Mouse (Mus musculus): ENCODE measurements around the gene Resf1. TPM values are rescaled to one million over a fixed set of nuclear protein-coding genes. Genes with fewer than 3 reads are reported as not detected.
A peak's percentile ranks its signal among the peaks of the same experiment; 100 is the strongest.

The Resf1 gene
- total and polyA plus RNA-seq, 3 experiments = 12.9 to 103 (median 20.4) TPM

DNA sequence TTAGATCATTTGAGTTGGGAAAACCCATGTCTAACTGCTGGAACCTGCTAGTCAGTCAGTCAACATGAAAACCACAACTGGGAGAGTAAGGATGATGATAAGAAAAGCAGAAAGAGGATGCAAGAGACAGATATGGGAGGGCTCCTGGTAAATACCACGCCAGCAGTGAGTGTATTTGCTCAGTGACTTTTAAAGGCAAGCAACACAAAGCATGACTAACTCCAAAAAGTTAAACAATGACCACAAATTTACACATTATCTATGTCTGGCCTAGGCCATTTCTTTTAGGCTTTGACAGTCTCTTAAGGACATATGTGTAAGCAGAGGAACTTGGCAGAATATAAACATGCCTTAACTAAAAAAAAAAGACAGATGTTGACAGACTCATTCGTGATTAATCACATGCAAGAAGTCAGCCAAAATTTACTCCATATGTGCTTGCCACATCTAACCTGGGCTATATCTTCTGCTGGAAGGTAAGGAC is 30.9 kb upstream of the Resf1 start (continued):
- TF ChIP-seq ZC3H11A (IDR thresholded peaks at IDR 0.05; ENCODE audit: low read depth, low read length) (0 out of 2 replicates have a peak, but pooled peaks have one; percentile 15), SIN3A (IDR thresholded peaks at IDR 0.05; ENCODE audit: low read length) (peak; percentile 96), JUND (IDR thresholded peaks at IDR 0.05; ENCODE audit: low read depth, low read length) (peak; percentile 29; the same call in 1 of the 2 replicates), CHD1 (IDR thresholded peaks at IDR 0.05; ENCODE audit: low read depth, low read length) (peak; percentile 89; the same call in 1 of the 2 replicates), USF2 (IDR thresholded peaks at IDR 0.05; ENCODE audit: borderline replicate concordance in 1 of 2, insufficient read depth in 1 of 2, low read depth in 1 of 2, low read length in 2 of 2) (no peak), TAL1 (IDR thresholded peaks at IDR 0.05; ENCODE audit: low read length) (peak; percentile 94), MYC (IDR thresholded peaks at IDR 0.05; ENCODE audit: low read depth, low read length) (peak; percentile 93), MAX (IDR thresholded peaks at IDR 0.05; ENCODE audit: low read length) (peak; percentile 87), MYB (IDR thresholded peaks at IDR 0.05; ENCODE audit: low read depth, low read length) (peak; percentile 58), NELFE (IDR thresholded peaks at IDR 0.05; ENCODE audit: low read depth, low read length) (no peak), GABPA (IDR thresholded peaks at IDR 0.05; ENCODE audit: low read depth, low read length) (no peak), SMC3 (IDR thresholded peaks at IDR 0.05; ENCODE audit: low read depth, low read length) (no peak; the same call in 1 of the 2 replicates), CHD2 (IDR thresholded peaks at IDR 0.05; ENCODE audit: low read length) (peak; percentile 62; the same call in 1 of the 2 replicates), ZNF384 (IDR thresholded peaks at IDR 0.05; ENCODE audit: low read depth, low read length) (peak; percentile 89), ELF1 (IDR thresholded peaks at IDR 0.05; ENCODE audit: low read depth, low read length) (0 out of 2 replicates have a peak, but pooled peaks have one; percentile 36), POLR2AphosphoS5 (IDR thresholded peaks at IDR 0.05; ENCODE audit: borderline replicate concordance, low read depth, low read length) (no peak), USF1 (IDR thresholded peaks at IDR 0.05; ENCODE audit: low read depth, low read length) (no peak), CTCF (IDR thresholded peaks at IDR 0.05 in 2 of 3, conservative IDR thresholded peaks at IDR 0.05 in 1 of 3; ENCODE audit: control insufficient read depth in 1 of 3, insufficient read depth in 1 of 3, low read depth in 2 of 3, low read length in 3 of 3, poor library complexity in 1 of 3, severe bottlenecking in 1 of 3) (no peak), GATA1 (IDR thresholded peaks at IDR 0.05; ENCODE audit: low read depth, low read length) (peak; percentile 98), MXI1 (IDR thresholded peaks at IDR 0.05; ENCODE audit: low read depth, low read length) (peak; percentile 91)

DNA sequence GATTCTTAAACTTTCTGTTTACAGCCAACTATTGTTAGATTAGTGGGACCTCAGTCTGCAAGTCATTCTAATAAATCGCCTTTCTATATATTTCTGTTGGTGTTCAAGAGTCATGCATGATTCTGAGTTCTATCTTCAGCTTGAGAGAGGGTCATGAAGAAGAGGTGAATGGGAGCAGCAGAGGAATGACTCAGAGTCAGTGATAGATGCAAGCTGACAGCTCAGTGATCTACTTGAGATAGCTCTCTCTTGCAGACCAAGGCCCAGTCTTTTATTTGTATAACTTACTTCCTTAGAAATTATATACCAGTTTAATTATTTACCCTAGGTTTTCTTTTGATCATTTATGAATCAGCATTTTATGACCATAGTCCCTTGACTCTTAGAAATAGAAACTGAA is 30.3 kb upstream of the Resf1 start:
- Histone ChIP-seq H3K9me3 (replicated peaks; ENCODE audit: insufficient read depth, low read length) (no peaks in the 10 kb centered on the region), H3K9ac (ENCODE audit: control insufficient read depth, low read depth, low read length, poor library complexity, severe bottlenecking) (0 out of 2 replicates have a peak overlapping the region, but pooled peaks have one; percentile 6), H3K79me2 (ENCODE audit: control insufficient read depth, insufficient read depth, low read length, poor library complexity) (no peaks in the 10 kb centered on the region), H3K36me3 (ENCODE audit: control insufficient read depth in 1 of 2, insufficient read depth in 2 of 2, low read length in 2 of 2) (peaks cover 0 to 18% of the 10 kb centered on the region in 2 experiments; a peak in 2 of 4 replicates), H3K27me3 (ENCODE audit: control insufficient read depth in 1 of 2, insufficient read depth in 2 of 2, low read length in 2 of 2) (no peaks in the 10 kb centered on the region), H3K27ac (ENCODE audit: control insufficient read depth, low read depth, low read length) (peak overlapping the region; percentile 91), H3K4me1 (ENCODE audit: control insufficient read depth in 1 of 2, insufficient read depth in 2 of 2, low read length in 2 of 2) (peaks cover 2 to 18% of the 10 kb centered on the region in 2 experiments; a peak in 3 of 4 replicates), H3K4me3 (ENCODE audit: control insufficient read depth in 1 of 2, insufficient read depth in 1 of 2, low read depth in 2 of 2, low read length in 2 of 2) (peak overlapping the region in 1 of 2 experiments; percentile 17; a peak in 1 of 4 replicates)
- DNase-seq (ENCODE audit: low read depth, low spot score) = peak; percentile 60
- TF ChIP-seq POLR2A (IDR thresholded peaks at IDR 0.05; ENCODE audit: control insufficient read depth in 1 of 2, insufficient read depth in 1 of 2, low read depth in 1 of 2, low read length in 2 of 2, poor library complexity in 1 of 2) (no peak), JUND (IDR thresholded peaks at IDR 0.05; ENCODE audit: low read depth, low read length) (0 out of 2 replicates have a peak, but pooled peaks have one; percentile 5), ETS1 (IDR thresholded peaks at IDR 0.05; ENCODE audit: low read depth, low read length) (0 out of 2 replicates have a peak, but pooled peaks have one; percentile 12), TBP (IDR thresholded peaks at IDR 0.05; ENCODE audit: low read depth, low read length) (no peak)

Data from MEL (cell line).